Mouse (Mus musculus) E14TG2a.4 (cell line): ENCODE measurements around the gene Bcat2.
A peak's percentile ranks its signal among the peaks of the same experiment; 100 is the strongest.

Source experiments
- H3K27me3 ChIP-seq: 2 replicates; pipeline ENCODE4 v1.6.1; 2014; ENCODE audit warnings: low read length, control low read depth; ENCODE audit not compliant: insufficient read depth
- H3K36me3 ChIP-seq: 2 replicates; pipeline ENCODE4 v1.6.1; 2014; ENCODE audit warnings: low read length, control low read depth; ENCODE audit not compliant: insufficient read depth
- H3K4me1 ChIP-seq: replicated peaks from 2 replicates; pipeline ENCODE4 v1.6.1; 2014; ENCODE audit warnings: low read depth, low read length, control low read depth
- H3K4me3 ChIP-seq: replicated peaks from 2 replicates; pipeline ENCODE4 v1.5.1; 2014; ENCODE audit warnings: mild to moderate bottlenecking, low read length
- H3K9me3 ChIP-seq: 2 replicates; pipeline ENCODE4 v1.6.1; 2014; ENCODE audit warnings: low read length, control low read depth
- CTCF ChIP-seq: conservative IDR thresholded peaks from 2 replicates; pipeline ENCODE4 v1.5.1; 2014; ENCODE audit warnings: low read length
- NANOG ChIP-seq: IDR thresholded peaks from 2 replicates; pipeline ENCODE4 v1.6.1; 2014; ENCODE audit warnings: borderline replicate concordance, low read length, mixed read lengths
- POU5F1 ChIP-seq: IDR thresholded peaks from 2 replicates; pipeline ENCODE4 v1.6.1; 2014; ENCODE audit warnings: low read length, borderline replicate concordance

Bcat2 gene

DNA sequence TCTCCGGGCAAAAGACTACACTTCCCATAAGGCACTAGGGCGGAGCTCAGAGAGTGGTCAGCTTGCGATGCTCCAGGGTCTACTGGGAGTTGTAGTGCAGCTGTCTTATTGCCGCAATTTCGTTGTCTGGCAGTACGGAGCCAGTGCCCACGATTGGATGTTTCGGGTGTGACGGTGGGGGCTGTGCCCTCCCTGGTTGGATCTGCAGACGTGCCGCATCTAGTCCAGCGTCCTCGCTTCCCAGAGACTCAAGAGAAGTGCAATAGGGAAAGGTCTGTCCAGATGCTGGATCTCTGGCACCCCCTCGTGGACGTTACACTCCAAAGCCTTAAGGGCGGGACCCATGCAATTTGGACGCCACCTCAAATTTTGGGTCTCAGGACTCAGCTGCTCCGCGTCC is 19.2 kb downstream of the Bcat2 start:
- TF ChIP-seq CTCF (peak; percentile 79), NANOG (no peak)
- peaks cover 52% of the 10 kb centered on the region for H3K36me3 ChIP-seq
- H3K9me3 ChIP-seq, result no peaks in the 10 kb centered on the region
- H3K4me3 ChIP-seq, result peak overlapping the region; percentile 54; the same call in 1 of the 2 replicates
- no peaks in the 10 kb centered on the region for H3K27me3 ChIP-seq
- H3K4me1 ChIP-seq, result peaks cover 60% of the 10 kb centered on the region

DNA sequence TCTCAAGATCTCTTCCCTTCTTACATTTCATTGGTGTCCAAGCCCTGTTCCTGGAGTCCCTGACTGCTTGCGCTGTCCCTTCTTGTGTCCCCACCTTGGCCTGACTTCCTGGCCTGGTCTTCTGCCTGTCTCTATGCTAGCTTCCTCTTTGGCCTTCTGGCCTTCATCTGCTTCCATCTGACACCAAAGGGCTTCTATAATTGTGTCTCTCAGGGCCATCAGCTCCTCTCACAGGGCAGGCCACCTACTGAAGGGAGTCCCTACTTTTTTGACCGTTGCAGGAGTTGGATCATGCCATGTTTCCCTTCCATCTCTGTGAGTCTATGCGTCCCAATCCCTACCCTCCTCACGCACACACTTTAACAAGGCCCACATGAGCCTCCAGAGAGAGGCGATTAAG is 19.9 kb downstream of the Bcat2 start:
- TF ChIP-seq POU5F1 (no peak), CTCF (no peak), NANOG (no peak)
- H3K4me3 ChIP-seq, result no peak overlapping the region
- peaks cover 48% of the 10 kb centered on the region for H3K36me3 ChIP-seq
- no peaks in the 10 kb centered on the region for H3K9me3 ChIP-seq
- no peaks in the 10 kb centered on the region for H3K27me3 ChIP-seq
- peaks cover 61% of the 10 kb centered on the region for H3K4me1 ChIP-seq

DNA sequence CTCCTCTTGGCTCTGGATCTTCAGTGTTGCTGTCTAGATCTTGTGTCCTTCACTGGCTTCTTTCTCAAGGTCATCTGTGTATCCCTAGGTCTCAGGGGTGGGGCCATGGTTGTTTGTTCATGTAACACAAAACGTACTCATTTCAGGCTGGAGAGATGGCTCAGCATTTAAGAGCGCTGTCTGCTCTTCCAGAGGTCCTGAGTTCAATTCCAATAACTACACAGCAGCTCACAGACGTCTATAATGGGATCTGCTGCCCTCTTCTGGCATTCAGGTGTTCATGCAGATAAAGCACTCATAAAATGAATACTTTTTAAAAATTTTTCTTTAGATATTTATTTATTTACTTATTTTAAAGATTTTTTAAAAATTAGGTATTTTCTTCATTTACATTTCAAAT is 20.9 kb downstream of the Bcat2 start:
- TF ChIP-seq NANOG (no peak), CTCF (peak; percentile 20; the same call in 1 of the 2 replicates), POU5F1 (no peak)
- peaks cover 61% of the 10 kb centered on the region for H3K4me1 ChIP-seq
- peaks cover 39% of the 10 kb centered on the region for H3K36me3 ChIP-seq
- no peaks in the 10 kb centered on the region for H3K27me3 ChIP-seq
- H3K4me3 ChIP-seq, result no peak overlapping the region
- no peaks in the 10 kb centered on the region for H3K9me3 ChIP-seq

DNA sequence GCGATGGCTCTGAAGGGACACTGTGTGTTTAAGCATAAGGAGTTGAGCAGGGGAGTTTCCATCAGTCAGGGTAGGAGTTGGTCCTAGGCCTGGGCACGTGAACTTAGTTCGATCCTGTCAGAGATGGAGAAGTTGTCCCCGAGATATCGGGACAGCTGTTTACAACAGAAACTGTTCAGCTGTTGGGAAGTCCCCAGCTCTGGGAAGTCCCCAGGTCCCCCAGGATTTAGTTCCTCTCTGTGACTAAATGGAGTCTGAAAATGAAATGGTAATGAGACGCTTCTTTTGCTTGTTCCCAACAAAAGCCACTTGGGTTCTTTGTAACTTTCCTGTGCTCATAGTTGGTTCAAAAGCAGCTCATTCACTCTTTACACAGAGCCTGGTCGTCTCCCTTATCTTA is 21.9 kb downstream of the Bcat2 start:
- Histone ChIP-seq H3K36me3 (peaks cover 31% of the 10 kb centered on the region), H3K4me1 (peaks cover 61% of the 10 kb centered on the region), H3K27me3 (no peaks in the 10 kb centered on the region), H3K9me3 (no peaks in the 10 kb centered on the region), H3K4me3 (no peak overlapping the region)
- TF ChIP-seq CTCF, result no peak
- TF ChIP-seq POU5F1, result no peak
- TF ChIP-seq NANOG, result no peak

DNA sequence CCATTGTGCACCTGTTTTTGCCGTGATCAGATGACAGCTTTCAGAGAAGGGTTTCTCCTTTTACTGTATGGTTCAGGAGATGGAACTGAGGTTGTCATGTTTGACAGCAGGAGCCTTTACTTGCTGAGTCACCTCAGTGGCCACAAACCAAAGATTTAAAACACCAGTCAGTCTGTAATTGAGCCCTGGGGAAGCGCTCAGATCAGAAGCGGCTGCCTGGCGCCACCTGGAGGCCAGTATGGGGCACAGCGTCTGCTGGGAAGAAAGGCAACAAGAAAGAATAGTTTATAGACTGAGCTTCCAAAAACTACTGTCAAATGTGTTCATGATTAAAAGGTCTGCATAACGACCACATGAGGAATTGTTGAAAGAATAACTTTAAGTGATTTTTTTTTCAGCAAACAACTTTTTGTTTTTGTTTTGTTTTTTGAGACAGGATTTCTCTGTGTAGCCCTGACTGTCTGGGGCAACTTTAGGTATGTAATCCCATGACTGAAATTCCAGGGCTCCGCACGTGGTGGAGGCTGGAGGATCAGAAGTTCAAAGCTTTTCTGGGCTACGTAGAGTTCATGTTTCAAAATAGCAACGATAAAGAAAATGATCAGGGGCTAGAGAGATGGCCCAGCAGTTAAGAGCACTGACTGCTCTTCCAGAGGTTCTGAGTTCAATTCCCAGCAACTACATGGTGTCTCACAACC is 23.3 kb downstream of the Bcat2 start:
- Histone ChIP-seq H3K36me3 (peaks cover 17% of the 10 kb centered on the region), H3K9me3 (peaks cover 4% of the 10 kb centered on the region; the same call in 1 of the 2 replicates), H3K4me1 (peaks cover 49% of the 10 kb centered on the region), H3K4me3 (no peak overlapping the region), H3K27me3 (no peaks in the 10 kb centered on the region)
- TF ChIP-seq CTCF (peak; percentile 95), POU5F1 (no peak), NANOG (no peak)

DNA sequence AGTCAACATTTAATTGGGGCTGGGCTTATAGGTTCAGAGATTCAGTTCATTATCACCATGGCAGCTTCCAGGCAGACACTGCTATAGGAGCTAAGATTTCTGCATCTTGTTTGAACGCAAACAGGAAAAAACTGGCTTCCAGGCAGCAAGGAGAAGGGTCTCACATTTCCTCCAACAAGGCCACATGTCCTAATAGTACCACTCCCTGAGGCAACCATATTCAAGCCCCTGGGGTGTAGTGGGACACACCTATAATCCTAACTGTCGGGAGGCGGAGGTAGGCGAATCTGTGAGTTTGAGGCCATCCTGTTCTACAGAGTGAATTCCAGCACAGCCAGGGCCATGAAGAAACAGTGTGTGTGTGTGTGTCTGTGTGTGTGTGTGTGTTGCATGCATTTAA is 25.2 kb downstream of the Bcat2 start:
- no peak for TF ChIP-seq POU5F1
- no peak for TF ChIP-seq CTCF
- TF ChIP-seq NANOG, result no peak

DNA sequence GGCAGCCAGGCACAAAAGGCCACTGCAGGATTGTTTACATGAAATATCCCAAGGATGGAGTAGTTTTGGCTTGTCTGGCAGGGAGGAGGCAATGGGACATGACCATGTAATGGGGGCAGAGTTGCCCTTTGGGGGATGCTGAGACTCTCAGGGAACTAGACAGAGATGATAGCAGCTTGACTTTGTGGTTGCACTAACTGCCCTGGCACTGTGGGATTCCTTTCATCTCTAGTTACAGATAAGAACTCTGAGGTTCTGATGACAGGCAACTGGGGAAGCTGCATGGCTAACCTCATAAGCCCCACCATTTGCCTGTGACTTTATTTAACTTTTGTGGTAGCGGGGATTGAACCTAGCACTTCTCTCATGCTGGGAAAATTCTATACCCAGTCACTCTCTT is 26.2 kb downstream of the Bcat2 start:
- peaks cover 51% of the 10 kb centered on the region for H3K4me1 ChIP-seq
- TF ChIP-seq CTCF, result no peak
- TF ChIP-seq NANOG, result no peak
- TF ChIP-seq POU5F1, result no peak
- H3K4me3 ChIP-seq, result no peak overlapping the region
- no peaks in the 10 kb centered on the region for H3K36me3 ChIP-seq
- H3K27me3 ChIP-seq, result no peaks in the 10 kb centered on the region
- H3K9me3 ChIP-seq, result peaks cover 4% of the 10 kb centered on the region; the same call in 1 of the 2 replicates

More for the DNA sequence above, 25.2 kb downstream of the Bcat2 start:
- Histone ChIP-seq H3K4me3 (0 out of 2 replicates have a peak overlapping the region, but pooled peaks have one; percentile 14), H3K4me1 (peaks cover 51% of the 10 kb centered on the region), H3K27me3 (no peaks in the 10 kb centered on the region), H3K36me3 (peaks cover 7% of the 10 kb centered on the region), H3K9me3 (peaks cover 4% of the 10 kb centered on the region; the same call in 1 of the 2 replicates)

DNA sequence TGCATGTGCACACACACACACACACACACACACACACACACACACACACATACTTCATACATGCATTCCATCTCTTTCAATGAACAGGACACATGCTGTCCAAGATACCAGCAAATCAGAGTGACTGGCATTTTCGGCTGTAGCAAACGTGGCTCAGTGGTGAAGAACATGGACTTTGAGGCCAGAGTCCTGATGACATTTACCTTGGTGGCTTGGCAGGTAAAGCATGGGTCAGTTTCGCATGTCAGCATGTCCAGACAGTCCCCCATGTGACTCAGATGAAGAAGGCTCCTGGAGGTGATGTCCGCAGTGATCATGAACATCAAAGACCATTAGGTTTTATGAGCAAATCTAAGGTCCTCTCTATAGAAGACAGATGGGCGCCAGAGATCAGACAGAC is 27.1 kb downstream of the Bcat2 start:
- Histone ChIP-seq H3K36me3 (no peaks in the 10 kb centered on the region), H3K9me3 (peaks cover 4% of the 10 kb centered on the region; the same call in 1 of the 2 replicates), H3K27me3 (no peaks in the 10 kb centered on the region), H3K4me1 (peaks cover 57% of the 10 kb centered on the region), H3K4me3 (no peak overlapping the region)
- TF ChIP-seq POU5F1, result no peak
- no peak for TF ChIP-seq CTCF
- TF ChIP-seq NANOG, result no peak

DNA sequence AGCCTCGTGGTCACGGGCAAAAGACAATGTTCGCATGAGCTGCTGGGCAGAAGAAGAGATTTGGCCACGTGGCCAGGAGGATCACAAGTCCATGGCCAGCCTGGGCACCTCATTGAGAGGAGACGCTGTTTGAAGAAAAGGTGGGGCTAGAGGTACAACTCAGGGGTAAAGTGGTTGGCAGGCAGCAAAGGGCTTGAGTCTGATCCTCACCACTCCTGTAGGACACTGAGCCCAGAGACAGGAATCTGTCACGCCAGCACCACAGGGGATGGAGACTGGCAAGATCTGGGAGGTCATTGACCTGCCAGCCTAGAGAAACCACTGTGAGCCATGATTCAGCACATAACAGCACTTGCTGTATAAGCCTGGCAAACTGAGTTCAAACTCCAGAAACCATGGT is 27.6 kb downstream of the Bcat2 start:
- Histone ChIP-seq H3K4me3 (no peak overlapping the region), H3K27me3 (no peaks in the 10 kb centered on the region), H3K4me1 (peaks cover 59% of the 10 kb centered on the region), H3K9me3 (peaks cover 4% of the 10 kb centered on the region; the same call in 1 of the 2 replicates), H3K36me3 (no peaks in the 10 kb centered on the region)
- TF ChIP-seq POU5F1 (no peak), CTCF (no peak), NANOG (no peak)
